Mouse (Mus musculus) adrenal gland, postnatal 4 days (tissue): ENCODE measurements around the gene Kmt2b. TPM values are rescaled to one million over a fixed set of nuclear protein-coding genes. Genes with fewer than 3 reads are reported as not detected.

Source experiments
- DNase-seq, 2 experiments: peaks; one replicate each; pipeline ENCODE4 v3.0.0; 2021 to 2022; ENCODE audit warnings: low spot score in 2 of 2, mixed read lengths in 2 of 2
- total RNA-seq, 2 experiments: library from RNA; stranded (reverse); gene quantifications; 2 replicates each; pipeline ENCODE4 v1.2.3; 2021

Kmt2b gene
- total RNA-seq, 2 experiments from 2014 or later = 71.4 to 84.4 TPM

DNA sequence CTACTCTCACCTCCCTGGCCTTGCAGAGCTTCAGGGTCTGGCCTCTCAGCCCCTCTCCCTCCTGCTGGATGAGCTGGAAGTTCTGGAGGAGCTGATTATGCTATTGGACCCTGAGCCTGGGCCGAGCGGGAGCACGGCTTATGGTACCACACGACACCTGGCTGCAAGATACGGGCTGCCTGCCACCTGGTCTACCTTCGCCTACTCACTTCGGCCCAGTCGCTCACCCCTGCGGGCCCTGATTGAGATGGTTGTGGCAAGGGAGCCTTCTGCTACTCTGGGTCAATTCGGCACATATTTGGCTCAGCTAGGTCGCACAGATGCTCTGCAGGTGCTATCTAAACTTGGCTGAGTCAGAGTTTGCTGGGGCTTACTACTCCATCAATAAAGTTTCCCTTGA is 21.0 kb downstream of the Kmt2b start:
- DNase-seq = no peak

DNA sequence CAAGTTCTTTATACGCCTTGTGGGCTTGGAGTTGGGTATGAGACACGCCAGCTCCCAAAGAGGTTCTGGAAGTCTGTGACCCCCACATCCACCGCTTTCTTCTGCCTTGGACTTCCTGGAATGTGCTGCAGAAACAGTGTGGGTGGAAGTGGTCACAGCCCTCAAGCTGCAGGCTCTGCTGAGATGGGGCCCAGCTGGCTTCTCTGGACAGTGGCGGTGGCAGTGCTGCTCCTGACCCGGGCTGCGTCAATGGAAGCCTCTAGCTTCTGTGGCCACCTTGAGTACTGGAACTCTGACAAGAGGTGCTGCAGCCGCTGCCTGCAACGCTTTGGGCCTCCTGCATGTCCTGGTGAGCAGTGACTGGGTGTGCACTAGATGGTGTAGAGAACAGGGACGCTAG is 22.5 kb downstream of the Kmt2b start:
- no peak for DNase-seq

DNA sequence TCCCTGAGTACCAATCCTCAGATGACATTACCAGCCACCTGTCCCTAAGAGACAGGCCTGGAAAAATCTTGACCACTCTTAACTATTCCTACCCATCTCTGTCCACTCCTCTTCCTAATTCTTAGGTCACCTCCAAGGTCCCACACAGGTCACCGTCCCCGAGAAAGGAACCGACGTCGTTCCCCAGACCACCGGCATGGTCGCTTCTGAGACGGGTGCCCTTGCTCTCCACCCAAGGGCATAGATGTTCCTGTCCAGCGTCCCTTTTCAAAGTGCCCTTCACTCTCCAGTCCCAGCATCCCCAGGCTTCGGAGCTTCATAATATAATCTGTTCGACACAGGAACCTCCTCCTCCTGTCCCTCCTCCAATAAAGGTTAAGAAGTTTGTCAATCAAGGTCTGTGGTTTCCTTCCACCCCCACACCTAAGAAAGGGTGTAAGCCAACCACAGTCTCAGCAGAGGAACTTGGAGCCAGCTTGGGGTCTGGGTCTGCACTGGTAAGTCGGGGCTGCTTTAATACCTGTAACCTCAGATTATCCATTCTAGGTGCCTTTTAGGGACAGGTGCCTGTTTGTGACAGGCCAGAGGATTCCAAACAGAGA is 23.5 kb downstream of the Kmt2b start, which contains the start of gene Igflr1:
TSS of gene Igflr1 (plus strand) at position 458 of the 602 bp plus-strand sequence.
- no peak for DNase-seq

DNA sequence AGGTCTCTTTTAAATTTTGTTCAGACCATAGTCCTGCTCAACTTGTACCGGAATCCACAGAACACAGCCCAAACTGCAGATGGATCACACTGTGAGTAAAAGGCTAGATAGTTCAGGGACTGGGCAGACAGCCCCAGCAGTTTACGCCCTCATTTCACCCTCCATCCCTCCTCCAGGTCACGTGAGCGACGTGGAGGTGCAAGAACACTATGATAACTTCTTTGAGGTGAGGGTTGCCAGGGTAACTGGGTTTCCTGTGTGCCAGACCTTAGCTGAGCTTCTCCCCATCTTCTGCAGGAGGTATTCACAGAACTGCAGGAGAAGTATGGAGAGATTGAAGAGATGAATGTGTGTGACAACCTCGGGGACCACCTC is 24.6 kb downstream of the Kmt2b start:
- no peak for DNase-seq

DNA sequence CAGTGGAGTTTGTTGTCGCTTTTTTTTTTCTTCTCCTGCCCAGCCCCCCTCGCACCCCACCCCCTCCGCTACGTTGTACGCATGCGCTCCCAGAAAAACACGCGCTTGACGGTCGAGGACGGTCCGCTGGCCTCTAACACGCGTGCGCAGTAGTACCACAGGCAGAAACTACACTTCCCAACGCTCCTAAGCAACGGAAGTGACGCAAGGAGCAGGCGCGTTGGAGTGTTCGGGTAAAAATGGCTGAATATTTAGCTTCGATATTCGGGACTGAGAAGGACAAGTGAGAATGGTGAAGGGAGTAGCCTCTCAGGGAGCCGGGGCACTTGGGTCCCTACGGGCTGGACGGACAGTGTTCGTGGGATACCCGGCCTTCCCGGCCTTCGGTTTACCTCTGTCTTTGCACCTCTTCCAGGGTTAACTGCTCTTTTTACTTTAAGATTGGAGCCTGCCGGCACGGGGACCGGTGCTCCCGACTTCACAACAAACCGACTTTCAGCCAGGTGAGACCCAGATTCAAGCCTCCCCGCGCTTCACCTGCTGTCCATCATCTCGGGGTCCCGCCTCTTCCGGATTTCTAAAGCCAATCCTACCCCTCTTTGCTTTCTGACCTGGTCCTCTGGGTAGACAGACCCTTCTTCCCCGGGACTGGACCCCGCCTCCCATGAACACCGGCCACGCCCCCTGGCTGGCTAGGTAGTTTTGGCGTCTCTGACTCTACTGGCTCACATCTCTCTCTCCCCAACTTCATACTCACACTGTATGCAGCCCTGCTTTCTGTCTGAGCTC is 25.2 kb downstream of the Kmt2b start, which contains the start of the genes U2af1l4, Gm49396 and Psenen:
TSS of gene U2af1l4 (plus strand) at position 185 of the 789 bp plus-strand sequence.
TSS of gene Gm49396 (plus strand) at position 228 of the 789 bp plus-strand sequence.
TSS of gene Psenen (minus strand) at position 511 of the 789 bp plus-strand sequence.
- DNase-seq = peak; percentile 75 to 95

DNA sequence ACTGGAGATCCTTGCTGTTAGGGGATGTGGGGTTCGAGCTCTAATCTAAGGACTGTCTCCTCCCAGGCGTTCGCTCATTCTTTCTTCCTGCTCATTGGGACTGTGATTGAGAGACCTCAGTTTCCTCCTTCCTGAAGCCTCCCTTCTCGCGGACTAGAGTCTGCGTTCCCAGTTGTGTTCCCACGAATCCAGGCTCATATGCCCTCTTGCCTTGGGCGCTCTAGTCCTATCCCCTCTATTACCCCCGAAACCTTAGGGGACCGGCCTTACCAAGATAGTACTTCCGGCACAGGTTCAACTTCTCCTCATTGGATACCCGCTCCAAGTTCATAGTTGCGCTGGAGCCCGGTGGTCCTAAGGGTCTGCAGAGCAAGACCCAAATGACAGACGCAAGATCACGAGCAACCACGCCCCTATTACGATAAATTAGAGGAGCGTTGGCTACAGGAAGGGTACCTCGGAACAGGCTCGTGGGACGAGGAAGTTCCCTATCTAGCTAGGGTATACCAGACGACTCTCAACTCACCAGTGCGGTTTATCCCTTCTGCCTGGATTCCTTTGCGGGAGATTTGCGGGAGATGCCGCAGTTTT is 25.9 kb downstream of the Kmt2b start:
- DNase-seq = no peak

DNA sequence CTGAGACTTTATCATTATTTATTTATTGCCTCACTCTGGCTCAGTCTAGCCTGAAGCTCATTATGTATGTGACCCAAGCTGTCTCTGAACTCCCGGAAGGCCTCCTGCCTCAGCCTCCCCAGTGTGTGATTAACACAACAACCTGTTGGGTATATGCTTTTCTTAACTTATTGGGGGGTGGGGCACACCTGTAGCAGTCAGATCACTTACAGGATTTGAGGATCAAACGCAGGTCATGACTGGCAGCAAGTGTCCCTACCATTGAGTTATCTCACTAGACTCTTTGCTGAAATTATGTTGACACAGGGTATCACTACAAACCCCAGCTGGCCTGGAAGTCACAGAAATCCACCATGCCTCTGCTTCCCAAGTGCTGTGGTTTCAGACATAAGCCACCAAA is 28.2 kb downstream of the Kmt2b start:
- DNase-seq = no peak

DNA sequence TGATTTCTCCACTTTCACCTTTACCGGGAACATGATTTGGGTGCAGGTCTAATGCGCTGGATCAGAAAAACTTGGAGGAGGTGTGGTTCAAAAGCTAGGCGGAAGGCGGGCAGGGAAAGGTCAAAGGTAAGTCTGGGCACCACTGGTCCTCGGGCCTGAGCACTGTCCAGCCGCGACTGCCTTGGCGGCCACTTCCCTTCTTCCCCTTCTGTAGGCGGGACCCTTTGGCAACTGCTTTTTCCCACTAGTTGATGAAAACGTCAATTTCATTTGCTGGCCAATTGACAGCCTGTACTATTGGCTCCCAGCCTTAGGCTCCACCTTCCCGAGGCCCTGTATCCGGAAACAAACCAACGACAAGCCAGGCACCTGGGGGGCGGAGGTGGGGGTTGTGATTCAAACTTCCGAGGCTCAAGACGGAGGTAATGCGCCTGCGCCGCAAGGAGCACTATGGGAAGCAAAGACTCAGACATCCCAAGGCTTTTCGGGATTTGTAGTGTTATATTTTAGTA is 29.0 kb downstream of the Kmt2b start, which contains the start of gene Lin37:
TSS of gene Lin37 (minus strand) at position 396 of the 512 bp plus-strand sequence.
- peak; percentile 76 to 90 for DNase-seq

DNA sequence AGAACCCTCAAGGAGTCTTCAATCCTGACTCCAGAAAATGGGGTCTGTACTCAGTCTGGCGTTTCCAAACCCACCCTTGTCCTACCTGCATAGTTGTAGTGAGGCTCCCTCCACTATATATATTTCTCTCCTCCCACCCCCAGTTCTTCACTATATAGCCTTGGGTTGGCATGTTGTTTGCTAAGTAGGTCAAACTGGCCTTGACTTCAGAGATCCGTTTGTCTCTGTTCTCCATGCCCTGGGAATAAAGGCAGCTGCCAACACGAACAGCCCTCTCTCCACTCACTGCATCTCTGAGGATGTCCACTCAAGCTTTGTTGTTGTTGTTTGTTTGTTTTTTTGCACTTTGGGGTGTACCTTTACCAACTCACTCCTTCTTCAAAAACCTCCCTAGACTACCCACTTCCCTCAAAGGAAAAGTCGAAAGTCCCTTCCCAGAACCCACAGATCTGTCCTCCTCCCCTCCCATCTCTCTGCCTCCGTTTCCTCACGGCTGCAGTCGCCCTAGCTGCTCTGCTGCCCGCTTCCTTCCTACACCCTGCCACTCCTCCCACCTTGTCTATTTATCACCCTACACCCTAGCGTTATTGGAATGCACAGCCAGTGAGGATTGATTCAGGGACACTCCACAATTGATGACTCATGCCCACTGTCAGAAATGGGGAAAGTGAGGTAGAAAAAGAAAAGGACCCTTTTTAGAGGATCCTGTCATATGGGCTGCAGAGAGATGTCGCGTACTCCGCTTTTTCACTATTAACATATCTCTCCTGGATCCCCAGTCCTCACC is 29.7 kb downstream of the Kmt2b start:
- DNase-seq = no peak

DNA sequence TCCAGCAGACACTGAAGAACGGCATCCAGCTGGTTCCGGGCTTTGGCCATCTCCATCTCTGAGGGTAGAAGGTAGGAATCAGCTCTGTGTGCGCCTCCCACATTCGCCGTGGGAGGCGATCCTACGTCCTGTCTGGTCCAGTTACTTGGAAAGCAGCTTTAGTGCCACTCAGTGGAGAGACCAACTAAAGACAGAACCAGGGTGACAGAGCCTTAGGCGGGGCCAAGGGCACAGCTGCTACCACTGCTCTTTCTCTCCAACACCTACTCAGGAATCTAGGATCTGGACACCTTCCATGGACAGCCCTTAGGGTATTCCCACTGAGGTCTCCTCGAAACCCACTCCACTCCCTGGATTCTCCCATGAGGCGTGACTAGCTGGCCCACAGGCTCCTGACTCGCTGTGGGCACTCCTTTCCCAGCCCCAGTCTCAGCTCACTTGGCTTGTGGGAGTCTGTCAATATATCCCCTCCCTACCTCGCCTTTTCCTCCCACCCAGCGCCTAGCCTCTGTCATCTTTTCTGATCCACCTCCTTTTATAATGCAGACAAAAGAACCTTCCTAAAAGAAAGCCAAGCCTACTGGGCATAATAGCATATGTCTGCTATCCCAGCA is 30.5 kb downstream of the Kmt2b start:
- no peak for DNase-seq

DNA sequence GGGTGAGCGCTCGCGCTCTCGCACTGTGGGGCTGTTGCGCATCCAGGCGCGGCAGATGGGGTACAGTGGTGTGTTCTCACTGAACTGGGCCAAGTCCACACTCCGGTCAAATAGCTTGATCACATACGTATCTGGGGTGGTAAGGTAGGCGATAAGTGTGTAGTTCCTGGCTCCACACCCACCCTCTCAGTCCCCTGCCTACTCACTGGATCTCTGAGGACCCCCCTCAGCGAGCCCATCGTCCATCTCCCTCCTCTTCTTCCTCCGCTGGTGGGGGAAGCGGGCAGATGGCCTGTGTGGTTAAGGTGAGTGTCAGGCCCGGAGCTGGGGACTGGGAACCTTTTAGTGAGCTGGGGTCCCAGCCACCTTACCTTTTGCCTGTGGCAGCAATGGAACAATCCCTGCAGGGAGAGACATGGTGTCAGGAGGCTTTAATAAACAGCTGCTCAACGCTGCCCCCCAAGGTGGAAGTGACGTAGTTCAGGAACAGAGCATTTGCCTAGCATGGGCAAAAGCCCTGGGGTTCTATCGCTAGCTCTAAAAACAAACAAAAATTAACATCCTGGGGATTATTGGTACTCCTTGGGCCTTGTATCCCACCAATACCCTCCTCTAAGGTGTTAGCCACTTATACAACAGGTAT is 31.5 kb downstream of the Kmt2b start:
- no peak for DNase-seq

DNA sequence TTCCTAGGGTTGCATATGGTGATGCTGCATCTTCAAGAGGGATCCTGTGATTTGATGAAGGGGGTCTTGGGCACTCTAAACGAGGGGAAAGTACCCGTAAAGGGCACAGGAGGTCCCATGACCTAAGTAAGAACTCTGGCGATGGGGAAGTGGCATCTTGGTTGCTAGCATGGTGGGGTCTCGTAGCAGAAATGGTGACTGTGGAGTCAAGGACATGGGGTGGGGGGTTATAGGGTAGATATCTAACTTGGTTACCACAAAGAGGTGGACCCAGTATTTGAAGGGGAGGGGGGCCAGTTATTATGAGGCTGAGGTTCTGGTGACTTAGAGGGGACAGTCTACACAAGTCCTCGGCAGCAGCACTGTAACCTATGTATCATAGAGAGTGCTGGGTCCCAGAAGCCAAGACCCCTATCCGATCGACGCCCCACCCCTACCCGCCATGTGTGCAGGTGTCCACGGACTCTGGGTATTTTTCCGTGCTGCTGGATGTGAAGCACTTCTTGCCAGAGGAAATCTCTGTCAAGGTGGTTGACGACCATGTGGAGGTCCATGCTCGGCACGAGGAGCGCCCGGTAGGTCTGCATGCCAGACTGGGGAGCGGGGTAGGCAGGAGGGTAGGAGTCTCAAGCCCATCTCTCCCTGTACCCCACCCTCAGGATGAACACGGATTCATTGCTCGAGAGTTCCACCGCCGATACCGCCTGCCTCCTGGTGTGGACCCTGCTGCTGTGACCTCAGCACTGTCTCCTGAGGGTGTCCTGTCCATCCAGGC is 34.5 kb downstream of the Kmt2b start:
- no peak for DNase-seq

DNA sequence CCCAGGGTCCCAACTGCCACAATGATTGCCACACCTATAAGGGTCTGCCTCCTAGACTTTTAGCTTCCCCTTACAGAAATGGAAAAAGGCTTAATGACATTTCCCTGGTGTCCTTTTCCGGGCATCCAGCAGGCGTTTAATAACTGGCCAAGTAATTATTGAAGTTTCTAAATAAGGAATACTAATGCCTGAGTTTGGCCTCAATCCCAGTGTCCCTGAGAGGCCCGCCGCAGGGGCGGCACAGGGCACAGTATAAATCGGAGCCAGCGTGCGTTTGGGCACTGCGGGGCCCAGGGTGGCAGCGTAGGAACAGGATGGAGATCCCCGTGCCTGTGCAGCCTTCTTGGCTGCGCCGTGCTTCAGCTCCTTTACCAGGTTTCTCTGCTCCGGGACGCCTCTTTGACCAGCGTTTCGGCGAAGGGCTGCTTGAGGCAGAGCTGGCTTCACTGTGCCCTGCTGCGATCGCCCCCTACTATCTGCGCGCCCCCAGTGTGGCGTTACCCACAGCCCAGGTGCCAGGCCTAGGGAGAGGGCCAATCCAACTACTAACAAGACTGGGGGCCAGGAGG is 35.4 kb downstream of the Kmt2b start:
- DNase-seq = peak in 1 of 2 experiments; percentile 61

DNA sequence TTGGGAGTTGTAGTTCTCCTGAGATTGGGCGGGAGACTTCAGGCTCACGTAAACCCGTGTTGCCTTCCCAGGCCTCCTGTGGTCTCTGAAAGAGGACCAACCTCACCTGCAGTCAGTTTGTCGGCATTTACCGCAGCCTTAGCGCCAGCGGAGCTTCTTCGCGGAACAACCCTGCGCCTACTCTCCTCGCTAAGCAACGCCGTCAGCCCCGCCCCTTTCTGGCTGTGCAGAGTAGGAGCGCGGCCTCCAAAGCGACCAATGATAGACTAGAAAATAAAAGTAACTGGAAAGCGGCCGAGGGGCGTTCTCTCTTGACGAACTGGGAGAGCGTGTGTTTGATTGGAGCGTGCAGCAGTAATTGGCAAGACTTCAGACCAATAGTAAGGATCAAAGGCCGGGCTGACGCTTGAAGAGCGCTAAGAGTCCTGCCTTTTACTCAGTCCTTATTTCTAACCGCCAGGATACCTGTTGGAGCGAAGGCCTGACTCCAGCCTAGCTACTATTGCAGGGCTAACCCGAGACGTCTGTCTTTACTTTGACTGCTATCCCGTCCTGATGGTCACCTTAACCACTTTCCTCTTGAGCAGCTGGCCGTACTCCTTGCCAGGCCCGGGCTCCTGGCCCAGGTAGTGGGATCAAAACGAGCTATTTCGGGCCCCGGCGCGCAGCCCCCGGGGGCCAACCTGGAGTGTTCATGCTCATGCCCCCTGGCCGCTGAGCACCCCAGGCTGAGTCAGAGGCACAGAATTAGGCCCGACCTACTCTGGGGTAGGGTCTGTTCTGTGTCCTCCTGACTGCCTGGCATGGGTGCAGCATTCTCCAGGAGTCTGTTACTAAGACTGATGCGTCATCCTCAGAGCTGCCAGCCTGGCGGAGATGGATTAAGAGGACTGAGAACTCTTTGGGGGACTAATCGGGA is 36.2 kb downstream of the Kmt2b start, which contains the start of the genes Hspb6 and Proser3:
TSS of gene Hspb6 (plus strand) at position 77 of the 919 bp plus-strand sequence.
TSS of gene Proser3 (minus strand) at position 198 of the 919 bp plus-strand sequence.
- peak; percentile 76 to 96 for DNase-seq

DNA sequence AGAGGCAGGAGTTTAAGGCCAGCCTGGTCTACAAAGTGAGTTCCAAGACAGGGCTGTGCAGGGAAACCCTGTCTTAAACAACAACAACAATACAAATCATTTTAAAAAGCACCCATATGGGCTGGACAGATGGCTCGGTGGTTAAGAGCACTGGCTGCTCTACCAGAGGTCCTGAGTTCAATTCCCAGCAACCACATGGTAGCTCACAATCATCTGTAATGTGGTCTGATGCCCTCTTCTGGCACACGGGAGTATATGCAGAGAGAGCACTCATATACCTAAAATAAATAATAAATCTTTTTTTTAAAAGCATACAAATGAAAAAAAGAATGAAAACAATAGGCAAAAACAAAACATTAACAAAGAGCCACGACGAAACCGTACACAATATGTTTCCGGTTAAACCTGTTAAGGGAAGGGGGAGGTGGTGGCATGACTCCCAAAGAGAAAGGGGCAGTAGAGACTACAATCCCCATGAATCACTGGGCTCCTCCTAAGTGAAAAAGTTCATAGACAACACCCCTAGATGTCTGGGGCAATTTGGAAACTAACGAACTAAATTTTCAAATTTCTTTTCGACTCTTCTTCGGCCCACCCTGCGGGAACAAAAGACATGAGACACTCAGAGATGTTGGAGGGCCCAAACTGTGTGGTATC is 37.0 kb downstream of the Kmt2b start:
- no peak for DNase-seq

DNA sequence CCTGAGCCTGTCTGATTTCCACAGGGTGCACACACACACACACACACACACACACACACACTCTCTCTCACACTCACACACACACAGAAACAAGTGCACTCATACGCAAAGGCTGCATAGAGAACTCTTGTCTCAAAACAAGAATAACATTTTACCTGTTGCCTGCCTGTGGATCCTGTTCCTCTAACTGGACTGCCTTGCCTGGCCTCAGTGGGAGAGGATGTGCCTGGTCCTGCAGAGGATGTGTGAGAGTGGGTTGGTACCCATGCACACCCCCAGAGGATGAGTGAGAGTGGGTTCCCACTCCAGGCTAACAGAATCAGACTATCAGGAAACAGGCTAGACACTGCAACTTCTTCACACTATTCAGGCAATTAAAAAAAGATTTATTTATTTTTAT is 37.9 kb downstream of the Kmt2b start:
- no peak for DNase-seq

DNA sequence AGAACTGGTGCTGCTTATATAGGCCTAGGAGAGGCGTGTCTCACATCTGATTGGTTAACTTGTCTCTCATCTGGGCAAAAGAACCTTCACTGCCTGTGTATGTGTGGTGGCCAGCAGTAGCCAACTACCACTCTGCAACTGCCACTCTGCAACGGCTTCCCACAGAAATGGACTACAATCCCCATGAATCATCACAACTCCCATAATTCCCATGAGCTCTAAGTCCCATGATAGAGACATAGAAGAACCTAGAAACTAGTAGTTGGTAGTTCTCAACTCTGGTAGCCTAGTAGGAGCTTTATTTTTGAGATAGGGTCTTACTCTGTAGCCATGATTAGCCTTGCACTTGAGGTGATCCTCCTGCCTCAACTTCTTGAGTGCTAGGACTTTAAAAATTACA is 38.6 kb downstream of the Kmt2b start:
- no peak for DNase-seq
